Mouse (Mus musculus) cortical plate, adult 2 months (tissue): Measurements from ENCODE around the gene Trim14. TPM values are rescaled to one million over a fixed set of nuclear protein-coding genes. Genes with fewer than 3 reads are reported as not detected.

Source experiments
- H3K27ac ChIP-seq: fragments of 200-500 bp; 2 replicates; pipeline ENCODE4 v1.5.1; 2012; ENCODE audit warnings: low read length, control low read depth, inconsistent platforms; ENCODE audit not compliant: insufficient read depth
- H3K4me1 ChIP-seq: fragments of 200-500 bp; 2 replicates; pipeline ENCODE4 v1.6.1; 2011; ENCODE audit warnings: low read length; ENCODE audit not compliant: control insufficient read depth, insufficient read depth
- H3K4me3 ChIP-seq: fragments of 200-500 bp; 2 replicates; pipeline ENCODE4 v1.5.1; 2011; ENCODE audit warnings: mild to moderate bottlenecking, low read length, control low read depth; ENCODE audit not compliant: insufficient read depth
- CTCF ChIP-seq: fragments of 200-500 bp; IDR thresholded peaks from 2 replicates; pipeline ENCODE4 v1.5.1; 2011; ENCODE audit warnings: mild to moderate bottlenecking, control low read depth, low read length; ENCODE audit not compliant: insufficient read depth; ENCODE audit errors: extremely low read depth
- POLR2A ChIP-seq: fragments of 200-500 bp; IDR thresholded peaks from 2 replicates; pipeline ENCODE4 v1.6.1; 2011; ENCODE audit warnings: mild to moderate bottlenecking, low read length, control low read depth; ENCODE audit not compliant: insufficient read depth; ENCODE audit errors: extremely low read depth
- polyA plus RNA-seq: library from polyadenylated mRNA; depleted of rRNA; stranded (reverse); fragments of >200 nt; gene quantifications from 2 replicates; pipeline ENCODE4 v1.2.3, GENCODE M21; 2012; rRNA removed

Gene Trim14
- polyA plus RNA-seq, 1 experiment: 1.0 TPM

DNA sequence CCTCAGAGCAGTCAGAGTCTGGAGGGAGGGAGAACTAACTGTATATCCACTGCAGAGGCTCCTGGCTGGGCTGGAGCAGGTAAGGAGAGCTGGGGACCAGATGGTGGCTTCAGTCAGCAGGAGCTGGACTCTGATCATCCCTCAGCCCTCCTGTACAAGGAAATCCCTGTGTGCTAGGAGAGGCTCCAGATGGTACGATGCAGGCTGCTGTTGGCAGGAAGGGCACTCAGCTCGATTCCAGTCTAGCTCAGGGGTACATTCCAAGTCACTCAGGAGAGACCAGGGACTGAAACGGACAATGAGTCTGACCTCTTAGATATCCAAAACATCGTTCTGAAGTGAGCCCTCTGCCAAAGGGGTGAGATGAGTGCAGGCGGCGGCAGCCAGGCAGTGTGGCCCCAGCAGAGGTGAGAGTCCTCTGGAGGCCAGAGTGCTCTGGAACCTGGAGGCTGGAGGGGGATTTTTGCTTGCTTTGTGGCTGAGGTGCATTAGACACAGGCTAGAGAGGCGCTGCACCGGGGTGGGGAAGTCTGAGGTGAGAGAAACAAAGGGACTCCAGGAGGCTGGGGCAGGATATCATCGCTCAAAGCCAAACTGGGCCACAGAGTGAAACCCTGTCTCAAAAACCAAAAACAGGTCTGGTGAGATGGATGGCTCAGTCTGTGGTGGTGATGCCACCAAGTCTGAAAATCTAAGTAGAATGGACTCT is 90.5 kb downstream of the Trim14 start:
- TF ChIP-seq CTCF: no peak
- no peak for TF ChIP-seq POLR2A
- Histone ChIP-seq H3K4me3 (no peak overlapping the region), H3K4me1 (no peaks in the 10 kb centered on the region), H3K27ac (no peak overlapping the region)

Other genes starting within 250 kb of the Trim14 start
- gene Foxe1, start 192.5 kb downstream of the Trim14 start, polyA plus RNA-seq: not detected in 2 replicates
- gene Trmo, start 146.7 kb downstream of the Trim14 start, polyA plus RNA-seq: 5.5 and 5.9 TPM in 2 replicates
- gene Hemgn, start 122.6 kb downstream of the Trim14 start, polyA plus RNA-seq: not detected in 2 replicates
- 37.2 and 38.6 TPM in 2 replicates for gene Anp32b, start 85.2 kb downstream of the Trim14 start, polyA plus RNA-seq
- 18.4 and 18.6 TPM in 2 replicates for gene Nans, start 46.9 kb downstream of the Trim14 start, polyA plus RNA-seq
- gene Coro2a, start 66.1 kb upstream of the Trim14 start, polyA plus RNA-seq: 23.2 and 24.4 TPM in 2 replicates
- 5.6 and 6.4 TPM in 2 replicates for gene Tbc1d2, start 114.1 kb upstream of the Trim14 start, polyA plus RNA-seq